Mouse (Mus musculus): ENCODE results near the gene Cirbp. TPM values are rescaled to one million over a fixed set of nuclear protein-coding genes. Genes with fewer than 3 reads are reported as not detected.
"Not testable (repeated sequence)": the region's sequence is repeated elsewhere in the genome, so short reads cannot be mapped to it uniquely, and the experiment has no call there.

The Cirbp gene
- total RNA-seq, 2 experiments from 2014 or later = 18.4 to 35.4 TPM

DNA sequence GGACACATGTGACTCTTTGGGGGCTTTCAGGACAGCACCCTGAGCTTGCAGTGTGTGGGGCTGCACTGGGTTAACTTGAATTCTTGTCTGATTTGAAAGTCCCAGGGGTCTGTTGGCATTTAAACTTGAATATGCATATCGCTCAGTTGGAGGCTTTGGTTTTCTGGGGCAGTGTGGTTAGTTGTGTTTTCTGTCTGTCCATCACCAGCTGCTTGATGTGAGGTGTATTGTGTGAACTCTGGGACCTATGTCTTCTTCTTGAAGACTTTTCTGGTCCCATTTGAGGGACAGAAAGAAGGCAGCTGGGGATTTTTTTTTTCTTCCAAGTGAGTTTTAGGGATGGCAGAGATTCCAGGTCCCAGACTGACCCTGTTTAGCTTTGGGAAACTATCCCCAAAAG is 41.4 kb downstream of the Cirbp start:
- ATAC-seq (replicated peaks; ENCODE audit: poor library complexity) = no peak

DNA sequence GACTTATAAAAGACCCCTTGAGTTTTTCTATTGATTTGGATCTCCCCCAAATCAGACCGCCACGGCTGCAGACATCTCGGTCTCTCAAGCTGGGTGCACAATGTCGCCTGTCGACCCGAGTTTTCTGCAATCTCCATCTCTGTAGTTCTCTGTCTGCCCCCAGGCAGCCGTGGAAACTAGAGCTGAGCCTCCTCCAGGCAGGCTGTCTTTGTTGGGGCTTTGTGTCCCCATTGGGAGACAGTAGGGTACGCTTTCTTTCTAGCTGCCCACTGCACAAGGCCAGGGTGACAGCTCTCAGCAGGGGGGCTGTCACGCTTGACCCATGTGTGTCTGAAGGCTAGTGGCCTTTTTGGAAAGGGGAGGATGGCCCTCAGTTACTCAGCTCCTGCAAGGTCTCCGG is 41.9 kb downstream of the Cirbp start:
- no peak for ATAC-seq (replicated peaks; ENCODE audit: poor library complexity)

DNA sequence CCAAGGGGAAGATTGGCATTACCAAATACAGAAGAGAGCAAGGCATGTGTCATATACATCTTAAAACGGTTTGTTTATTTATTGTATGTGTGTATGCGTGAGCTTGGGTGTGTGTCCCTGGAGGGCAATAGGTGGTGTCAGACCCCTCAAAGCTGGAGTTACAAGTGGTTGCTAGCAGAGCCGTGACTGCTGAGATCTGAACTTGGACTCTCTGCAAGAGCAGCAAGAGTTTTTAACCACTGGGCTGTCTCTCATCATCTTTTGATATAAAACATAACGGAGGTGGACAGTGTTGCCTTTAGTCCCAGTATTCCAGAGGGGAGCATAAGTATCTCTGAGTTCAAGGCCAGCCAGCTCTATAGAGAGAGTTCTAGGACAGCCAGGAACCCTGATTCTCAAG is 42.5 kb downstream of the Cirbp start:
- no peak for ATAC-seq (replicated peaks; ENCODE audit: poor library complexity)

DNA sequence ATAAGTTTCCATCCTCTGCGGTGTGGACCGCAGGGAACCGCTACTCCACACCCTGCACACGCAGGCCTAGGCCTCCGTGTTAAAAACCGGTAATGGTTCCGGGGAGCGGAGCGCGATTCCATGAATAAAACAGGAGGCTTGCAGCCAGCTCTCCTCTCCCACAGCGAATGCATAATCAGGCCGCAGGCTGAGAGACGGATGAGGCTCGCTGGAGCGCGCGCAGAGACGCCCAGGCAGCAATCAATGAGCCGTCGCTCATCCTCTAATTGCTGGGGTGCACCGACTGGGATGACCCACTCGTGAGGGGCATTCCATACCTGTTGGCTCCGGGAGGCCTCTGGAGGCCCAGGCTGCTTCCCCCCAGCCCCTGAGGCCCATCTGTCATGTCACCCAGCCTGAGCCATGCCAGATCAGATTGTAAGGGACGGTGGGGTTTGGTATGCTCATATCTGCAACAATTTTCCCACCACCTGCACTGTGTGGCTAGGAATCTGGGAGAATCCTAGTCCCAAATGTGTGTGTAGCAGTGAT is 43.1 kb downstream of the Cirbp start:
- ATAC-seq (replicated peaks; ENCODE audit: poor library complexity) = no peak

DNA sequence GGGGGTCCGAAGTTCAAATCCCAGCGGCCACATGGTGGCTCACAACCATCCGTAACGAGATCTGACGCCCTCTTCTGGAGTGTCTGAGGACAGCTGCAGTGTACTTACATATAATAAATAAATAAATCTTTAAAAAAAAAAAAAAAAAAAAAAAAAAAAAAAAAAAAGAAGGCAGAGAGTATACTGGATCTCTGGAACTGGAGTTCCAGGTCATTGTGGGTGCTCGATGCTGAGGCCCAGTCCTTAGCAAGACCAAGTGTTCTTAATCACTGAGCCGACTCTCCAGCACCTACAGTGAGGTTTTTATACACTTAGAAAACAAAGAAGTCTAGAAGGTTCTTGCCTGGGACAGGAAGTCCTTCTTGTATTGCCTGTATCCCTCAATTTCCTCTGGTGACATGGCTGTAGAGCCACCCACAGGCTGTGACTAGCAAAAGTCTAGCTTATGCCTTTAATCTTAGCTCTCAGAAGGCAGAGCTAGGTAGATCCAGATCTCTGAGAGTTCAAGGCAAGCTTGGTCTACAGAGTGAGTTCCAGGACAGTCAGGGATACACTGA is 45.8 kb downstream of the Cirbp start:
- not testable (repeated sequence) for ATAC-seq (replicated peaks; ENCODE audit: poor library complexity)

DNA sequence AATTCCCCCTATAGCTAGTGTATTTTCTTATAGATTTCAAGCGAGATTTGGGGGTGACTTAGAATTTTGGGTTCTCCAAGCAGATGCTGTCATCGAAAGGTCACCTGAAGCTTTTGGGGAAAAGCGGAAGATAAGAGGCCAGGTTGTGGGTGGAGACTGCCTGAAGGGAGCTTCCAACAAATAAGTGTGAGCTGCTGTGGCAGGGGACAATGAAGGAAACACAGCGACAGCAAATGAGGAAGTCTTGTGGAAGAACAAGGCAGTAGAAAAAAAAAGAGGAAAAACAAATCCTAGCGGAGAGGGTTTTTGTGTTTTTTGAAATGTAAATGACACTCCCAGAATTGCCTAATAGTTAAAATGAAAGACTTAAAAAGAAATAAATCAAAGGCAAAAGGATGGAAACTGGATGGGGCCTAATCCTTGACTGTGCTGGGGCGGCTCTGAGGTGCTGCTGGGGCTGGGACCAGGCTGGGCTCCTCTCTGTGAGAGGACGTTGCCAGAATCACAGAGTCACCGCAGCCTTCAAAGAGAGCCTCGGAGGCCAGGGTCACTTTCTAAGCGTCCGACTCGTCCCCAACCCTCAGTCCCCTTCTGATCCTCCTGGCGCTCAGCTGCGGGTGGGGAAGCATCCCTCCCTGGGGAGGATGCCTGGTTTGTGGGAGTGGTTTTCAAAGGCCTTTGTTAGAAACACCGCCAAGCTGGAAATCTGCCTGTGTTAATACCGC is 49.4 kb downstream of the Cirbp start:
- 0 out of 2 replicates have a peak, but pooled peaks have one; percentile 23 for ATAC-seq (replicated peaks; ENCODE audit: poor library complexity)

DNA sequence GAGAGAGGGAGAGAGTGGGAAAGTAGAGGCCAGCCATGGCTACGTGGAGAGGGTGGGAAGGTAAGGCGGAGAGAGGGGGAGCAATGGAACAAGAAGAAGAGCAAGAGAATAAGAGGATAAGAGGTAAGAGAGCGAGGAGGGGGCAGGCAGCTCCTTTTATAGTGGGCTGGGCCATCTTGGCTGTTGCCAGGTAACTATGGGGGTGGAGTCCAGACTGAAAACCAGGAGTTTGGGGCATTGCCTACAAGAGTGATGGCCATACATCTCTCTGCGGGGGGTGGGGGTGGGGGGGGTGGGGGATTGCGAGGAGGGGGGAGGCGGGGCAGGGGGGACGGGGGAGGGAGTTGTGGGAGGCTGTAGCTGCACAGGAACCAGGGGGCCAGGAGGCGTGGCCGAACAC is 54.9 kb downstream of the Cirbp start:
- no peak for ATAC-seq (replicated peaks; ENCODE audit: poor library complexity)

Other genes with a start within 250 kb of the Cirbp start
Only the 30 nearest of the 32 such genes appear.
- 19.9 and 21.6 TPM in 2 replicates for gene Arid3a, start 238.9 kb upstream of the Cirbp start, total RNA-seq (2015)
- gene Arid3a, start 238.9 kb upstream of the Cirbp start, total RNA-seq (2017) = 31.0 and 32.2 TPM in 2 replicates
- 36.8 and 57.4 TPM in 2 replicates for gene Wdr18, start 205.8 kb upstream of the Cirbp start, total RNA-seq (2015)
- 24.6 and 29.7 TPM in 2 replicates for gene Wdr18, start 205.8 kb upstream of the Cirbp start, total RNA-seq (2017)
- not detected in 2 replicates for gene Grin3b, start 195.3 kb upstream of the Cirbp start, total RNA-seq (2015)
- gene Grin3b, start 195.3 kb upstream of the Cirbp start, total RNA-seq (2017) = not detected in 2 replicates
- 38.9 and 44.2 TPM in 2 replicates for gene Tmem259, start 181.7 kb upstream of the Cirbp start, total RNA-seq (2015)
- gene Tmem259, start 181.7 kb upstream of the Cirbp start, total RNA-seq (2017) = 44.6 and 54.8 TPM in 2 replicates
- 50.5 and 52.8 TPM in 2 replicates for gene Cnn2, start 177.4 kb upstream of the Cirbp start, total RNA-seq (2015)
- 73.3 and 84.1 TPM in 2 replicates for gene Cnn2, start 177.4 kb upstream of the Cirbp start, total RNA-seq (2017)
- gene Abca7, start 169.5 kb upstream of the Cirbp start, total RNA-seq (2015) = 15.4 and 15.8 TPM in 2 replicates
- 17.0 and 17.5 TPM in 2 replicates for gene Abca7, start 169.5 kb upstream of the Cirbp start, total RNA-seq (2017)
- gene Arhgap45, start 149.3 kb upstream of the Cirbp start, total RNA-seq (2015) = 64.1 and 69.0 TPM in 2 replicates
- 112 and 121 TPM in 2 replicates for gene Arhgap45, start 149.3 kb upstream of the Cirbp start, total RNA-seq (2017)
- gene Polr2e, start 126.2 kb upstream of the Cirbp start, total RNA-seq (2015) = 93.3 and 99.5 TPM in 2 replicates
- 74.3 and 89.9 TPM in 2 replicates for gene Polr2e, start 126.2 kb upstream of the Cirbp start, total RNA-seq (2017)
- 253 and 271 TPM in 2 replicates for gene Gpx4, start 118.8 kb upstream of the Cirbp start, total RNA-seq (2015)
- gene Gpx4, start 118.8 kb upstream of the Cirbp start, total RNA-seq (2017) = 358 and 365 TPM in 2 replicates
- gene Sbno2, start 60.4 kb upstream of the Cirbp start, total RNA-seq (2015) = 16.9 and 19.5 TPM in 2 replicates
- gene Sbno2, start 60.4 kb upstream of the Cirbp start, total RNA-seq (2017) = 19.1 and 24.0 TPM in 2 replicates
- gene Stk11, start 50.2 kb upstream of the Cirbp start, total RNA-seq (2015) = 71.7 and 81.1 TPM in 2 replicates
- 159 and 172 TPM in 2 replicates for gene Stk11, start 50.2 kb upstream of the Cirbp start, total RNA-seq (2017)
- 187 and 199 TPM in 2 replicates for gene Atp5d, start 27.4 kb upstream of the Cirbp start, total RNA-seq (2015)
- 37.6 and 39.3 TPM in 2 replicates for gene Atp5d, start 27.4 kb upstream of the Cirbp start, total RNA-seq (2017)
- 3.8 and 4.8 TPM in 2 replicates for gene Cbarp, start 25.1 kb upstream of the Cirbp start, total RNA-seq (2015)
- 2.0 and 2.2 TPM in 2 replicates for gene Cbarp, start 25.1 kb upstream of the Cirbp start, total RNA-seq (2017)
- gene Midn, start 17.7 kb upstream of the Cirbp start, total RNA-seq (2015) = 21.4 and 22.2 TPM in 2 replicates
- gene Midn, start 17.7 kb upstream of the Cirbp start, total RNA-seq (2017) = 12.7 and 17.9 TPM in 2 replicates
- gene 1600002K03Rik, start 7.0 kb downstream of the Cirbp start, total RNA-seq (2015) = 17.2 and 18.2 TPM in 2 replicates
- 13.4 and 13.5 TPM in 2 replicates for gene 1600002K03Rik, start 7.0 kb downstream of the Cirbp start, total RNA-seq (2017)
- 0.54 TPM in 1 of 2 replicates, not detected in the other for gene Efna2, start 13.5 kb downstream of the Cirbp start, total RNA-seq (2015)
- 0.37 TPM in 1 of 2 replicates, not detected in the other for gene Efna2, start 13.5 kb downstream of the Cirbp start, total RNA-seq (2017)
- 27.6 and 30.9 TPM in 2 replicates for gene Mum1, start 60.4 kb downstream of the Cirbp start, total RNA-seq (2015)
- 28.9 and 30.0 TPM in 2 replicates for gene Mum1, start 60.4 kb downstream of the Cirbp start, total RNA-seq (2017)
- gene Ndufs7, start 83.1 kb downstream of the Cirbp start, total RNA-seq (2015) = 138 and 162 TPM in 2 replicates
- 106 and 135 TPM in 2 replicates for gene Ndufs7, start 83.1 kb downstream of the Cirbp start, total RNA-seq (2017)
- 3.2 and 3.7 TPM in 2 replicates for gene Gamt, start 95.0 kb downstream of the Cirbp start, total RNA-seq (2015)
- gene Gamt, start 95.0 kb downstream of the Cirbp start, total RNA-seq (2017) = 2.5 and 7.4 TPM in 2 replicates
- gene Dazap1, start 95.5 kb downstream of the Cirbp start, total RNA-seq (2015) = 55.4 and 61.6 TPM in 2 replicates
- 231 and 302 TPM in 2 replicates for gene Dazap1, start 95.5 kb downstream of the Cirbp start, total RNA-seq (2017)
- gene Rps15, start 126.5 kb downstream of the Cirbp start, total RNA-seq (2015) = 2,196 and 2,314 TPM in 2 replicates
- 2,623 and 2,987 TPM in 2 replicates for gene Rps15, start 126.5 kb downstream of the Cirbp start, total RNA-seq (2017)
- gene Apc2, start 130.0 kb downstream of the Cirbp start, total RNA-seq (2015) = not detected in 2 replicates
- gene Apc2, start 130.0 kb downstream of the Cirbp start, total RNA-seq (2017) = 0.03 TPM in 1 of 2 replicates, not detected in the other
- gene 2310011J03Rik, start 154.6 kb downstream of the Cirbp start, total RNA-seq (2015) = 22.9 and 24.2 TPM in 2 replicates
- gene 2310011J03Rik, start 154.6 kb downstream of the Cirbp start, total RNA-seq (2017) = 15.7 and 16.8 TPM in 2 replicates
- 5.3 and 7.0 TPM in 2 replicates for gene Pcsk4, start 163.5 kb downstream of the Cirbp start, total RNA-seq (2015)
- gene Pcsk4, start 163.5 kb downstream of the Cirbp start, total RNA-seq (2017) = 0.67 and 1.8 TPM in 2 replicates
- gene Reep6, start 164.0 kb downstream of the Cirbp start, total RNA-seq (2015) = 2.7 and 3.8 TPM in 2 replicates
- 1.2 and 1.5 TPM in 2 replicates for gene Reep6, start 164.0 kb downstream of the Cirbp start, total RNA-seq (2017)
- 0.15 and 0.25 TPM in 2 replicates for gene Adamtsl5, start 182.4 kb downstream of the Cirbp start, total RNA-seq (2015)
- gene Adamtsl5, start 182.4 kb downstream of the Cirbp start, total RNA-seq (2017) = 0.20 and 0.46 TPM in 2 replicates
- gene Plk5, start 190.5 kb downstream of the Cirbp start, total RNA-seq (2015) = not detected in 2 replicates
- gene Plk5, start 190.5 kb downstream of the Cirbp start, total RNA-seq (2017) = not detected in 2 replicates
- 1.9 and 4.3 TPM in 2 replicates for gene Mex3d, start 221.7 kb downstream of the Cirbp start, total RNA-seq (2015)
- gene Mex3d, start 221.7 kb downstream of the Cirbp start, total RNA-seq (2017) = 2.7 and 7.9 TPM in 2 replicates
- 91.1 and 96.6 TPM in 2 replicates for gene Mbd3, start 233.6 kb downstream of the Cirbp start, total RNA-seq (2015)
- 82.8 and 90.8 TPM in 2 replicates for gene Mbd3, start 233.6 kb downstream of the Cirbp start, total RNA-seq (2017)
- gene Uqcr11, start 240.8 kb downstream of the Cirbp start, total RNA-seq (2015) = 202 and 210 TPM in 2 replicates
- 184 and 263 TPM in 2 replicates for gene Uqcr11, start 240.8 kb downstream of the Cirbp start, total RNA-seq (2017)